Mouse (Mus musculus) heart, embryonic 14.5 days (tissue): ENCODE results near the gene Rnf212. TPM values are rescaled to one million over a fixed set of nuclear protein-coding genes. Genes with fewer than 3 reads are reported as not detected.

Experiments
- ATAC-seq: fragments of 200-750 bp; cut with Nextera tagmentation; 2 replicates; pipeline ENCODE4 v1.8.0; 2017; ENCODE audit warnings: low read depth, moderate TSS enrichment; ENCODE audit not compliant: insufficient number of reproducible peaks, insufficient read depth, low FRiP score
- H3K27ac ChIP-seq, 2 experiments: fragments of 200-500 bp in 1 of 2; fragments of 300-500 bp in 1 of 2; sonication (generic) in 1 of 2; replicated peaks in 1 of 2; 2 replicates each; pipeline ENCODE4 v1.5.1; 2012 to 2014; ENCODE audit warnings: low read depth in 2 of 2, low read length in 2 of 2, control low read depth in 1 of 2, mild to moderate bottlenecking in 1 of 2, mixed read lengths in 1 of 2; ENCODE audit not compliant: control insufficient read depth in 1 of 2, insufficient read depth in 1 of 2
- H3K27me3 ChIP-seq: fragments of 300-500 bp; sonication (generic); 2 replicates; pipeline ENCODE4 v1.6.1; 2014; ENCODE audit warnings: mild to moderate bottlenecking, low read length, control low read depth; ENCODE audit not compliant: control insufficient read depth, insufficient read depth
- H3K36me3 ChIP-seq: fragments of 300-500 bp; sonication (generic); 2 replicates; pipeline ENCODE4 v1.6.1; 2014; ENCODE audit warnings: mild to moderate bottlenecking, control low read depth, low read length, mixed read lengths; ENCODE audit not compliant: control insufficient read depth, insufficient read depth
- H3K4me1 ChIP-seq, 2 experiments: fragments of 200-500 bp in 1 of 2; fragments of 300-500 bp in 1 of 2; sonication (generic) in 1 of 2; 2 replicates each; pipeline ENCODE4 v1.6.1; 2012 to 2014; ENCODE audit warnings: low read length in 2 of 2, control low read depth in 1 of 2, mixed read lengths in 1 of 2; ENCODE audit not compliant: control insufficient read depth in 2 of 2, insufficient read depth in 2 of 2
- H3K4me2 ChIP-seq: fragments of 300-500 bp; sonication (generic); 2 replicates; pipeline ENCODE4 v1.6.1; 2014; ENCODE audit warnings: mild to moderate bottlenecking, low read length
- H3K4me3 ChIP-seq, 2 experiments: fragments of 200-500 bp in 1 of 2; fragments of 300-500 bp in 1 of 2; sonication (generic) in 1 of 2; 2 replicates each; pipeline ENCODE4 v1.5.1; 2012 to 2014; ENCODE audit warnings: low read length in 2 of 2, mild to moderate bottlenecking in 2 of 2, control low read depth in 1 of 2, low read depth in 1 of 2, moderate library complexity in 1 of 2; ENCODE audit not compliant: control insufficient read depth in 1 of 2, insufficient read depth in 1 of 2
- H3K9ac ChIP-seq: fragments of 300-500 bp; sonication (generic); 2 replicates; pipeline ENCODE4 v1.6.1; 2014; ENCODE audit warnings: mild to moderate bottlenecking, low read length
- H3K9me3 ChIP-seq: fragments of 300-500 bp; sonication (generic); 2 replicates; pipeline ENCODE4 v1.6.1; 2016; ENCODE audit warnings: low read length, control low read depth; ENCODE audit not compliant: control insufficient read depth
- WGBS: fragments of 180-500 bp; shearing (Covaris S2); extraction: QIAGEN DNeasy Blood & Tissue Kit; methylation state at CpG from one replicate; pipeline ENCODE4 v1.1.7; 2014; 5-methylcytosine and 5-hydroxymethylcytosine counted together
- polyA plus RNA-seq: library from polyadenylated mRNA; unstranded; fragments of >200 nt; fragmentation: Nextera tagmentation; extraction: Ambion mirVana; gene quantifications from 2 replicates; pipeline ENCODE4 v1.2.1, GENCODE M21; 2014

The Rnf212 gene
- polyA plus RNA-seq, 1 experiment from 2014 or later: not detected

DNA sequence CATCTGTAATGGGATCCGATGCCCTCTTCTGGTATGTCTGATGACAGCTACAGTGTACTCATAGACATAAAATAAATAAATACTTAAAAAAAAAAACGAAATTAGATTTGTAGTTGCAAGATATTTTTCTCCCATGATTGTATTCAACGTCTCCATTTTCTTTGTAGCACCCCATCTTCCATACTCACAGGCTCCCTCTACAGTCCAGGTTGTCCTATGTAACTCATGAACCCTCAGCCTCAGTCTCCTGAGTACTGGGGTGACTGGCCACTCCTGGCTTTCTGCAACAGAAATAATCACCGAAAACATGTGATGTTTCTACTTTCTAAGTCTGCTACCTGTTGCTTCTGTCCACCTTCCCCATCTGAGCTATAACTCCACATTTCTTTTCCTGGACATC is 83.6 kb downstream of the Rnf212 start:
- no peaks in the 10 kb centered on the region for H3K36me3 ChIP-seq
- H3K4me2 ChIP-seq: no peak overlapping the region
- H3K9ac ChIP-seq: no peak overlapping the region
- 68% methylated on average over 4 of the region's 4 CpGs for WGBS
- no peaks in the 10 kb centered on the region for H3K27me3 ChIP-seq
- peaks cover 16 to 27% of the 10 kb centered on the region in 2 experiments for H3K4me1 ChIP-seq
- no peak for ATAC-seq
- no peak overlapping the region for H3K27ac ChIP-seq
- H3K9me3 ChIP-seq: no peaks in the 10 kb centered on the region
- no peak overlapping the region for H3K4me3 ChIP-seq

DNA sequence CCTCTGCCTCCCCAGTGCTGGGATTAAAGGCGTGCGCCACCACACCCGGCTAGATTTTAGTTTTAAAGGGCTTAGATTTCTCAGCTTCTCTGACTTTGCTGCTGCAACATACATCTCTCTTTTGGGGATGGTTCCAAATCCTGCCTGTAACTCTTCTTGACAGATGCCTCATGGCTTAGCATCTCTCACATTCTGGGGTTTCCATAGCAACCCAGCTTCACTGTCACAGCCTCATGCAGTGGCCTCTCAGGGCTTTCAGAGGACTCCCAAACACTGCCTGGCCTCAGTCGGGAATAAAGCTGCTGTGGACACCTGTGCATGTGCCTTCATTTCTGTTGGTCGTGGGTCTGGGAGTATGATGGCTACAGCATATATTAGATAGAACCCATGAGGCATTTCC is 85.7 kb downstream of the Rnf212 start:
- no peak overlapping the region for H3K27ac ChIP-seq
- H3K4me1 ChIP-seq: peaks cover 14 to 18% of the 10 kb centered on the region in 2 experiments
- H3K36me3 ChIP-seq: no peaks in the 10 kb centered on the region
- no peak overlapping the region for H3K4me2 ChIP-seq
- no peak overlapping the region for H3K4me3 ChIP-seq
- 77% methylated on average over 5 of the region's 5 CpGs for WGBS
- no peaks in the 10 kb centered on the region for H3K27me3 ChIP-seq
- ATAC-seq: no peak
- H3K9ac ChIP-seq: no peak overlapping the region
- no peaks in the 10 kb centered on the region for H3K9me3 ChIP-seq

DNA sequence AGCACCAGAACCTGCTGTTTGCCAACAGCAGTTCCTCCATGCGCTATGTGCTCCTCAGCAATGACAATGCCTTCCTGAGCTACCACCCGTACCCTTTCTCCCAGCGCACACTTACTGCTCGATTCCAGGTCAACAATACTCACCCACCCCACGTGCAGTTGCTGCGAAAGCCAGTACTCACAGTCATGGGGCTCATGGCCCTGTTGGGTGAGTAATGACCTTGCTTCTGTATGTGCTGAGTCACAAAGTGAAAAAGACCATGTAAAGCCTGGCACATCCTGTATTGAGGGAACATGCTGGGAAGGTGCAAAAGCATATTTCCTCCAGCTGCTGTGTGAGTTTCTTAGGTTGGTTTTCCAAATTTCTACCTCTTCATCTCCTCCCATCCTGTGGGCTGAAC is 93.9 kb downstream of the Rnf212 start:
- Histone ChIP-seq H3K4me2 (no peak overlapping the region), H3K36me3 (no peaks in the 10 kb centered on the region), H3K27ac (no peak overlapping the region), H3K9me3 (no peaks in the 10 kb centered on the region), H3K4me1 (peaks cover 7 to 17% of the 10 kb centered on the region in 2 experiments; a peak in 3 of 4 replicates), H3K27me3 (no peaks in the 10 kb centered on the region), H3K9ac (no peak overlapping the region), H3K4me3 (no peak overlapping the region)
- ATAC-seq: no peak
- 94% methylated on average over 6 of the region's 6 CpGs for WGBS

DNA sequence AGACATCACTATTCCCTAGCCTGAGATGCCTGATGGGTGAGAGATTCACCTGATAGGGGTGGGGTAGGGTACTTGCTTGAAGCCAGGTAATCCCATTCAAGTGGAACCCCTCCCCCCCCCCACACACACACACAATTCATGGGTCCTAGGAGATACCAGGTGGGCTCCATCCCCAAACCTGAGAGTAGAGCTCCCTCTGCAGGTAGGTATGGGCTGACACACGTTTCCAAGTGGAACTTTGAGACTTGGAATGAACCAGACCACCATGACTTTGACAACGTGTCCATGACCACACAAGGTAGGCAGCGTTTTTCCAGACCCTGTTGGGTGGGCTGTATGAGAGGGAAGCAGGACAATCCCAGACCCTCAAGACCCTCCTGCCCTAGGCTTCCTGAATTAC is 94.9 kb downstream of the Rnf212 start:
- 48% methylated on average over 3 of the region's 3 CpGs for WGBS
- H3K4me3 ChIP-seq: no peak overlapping the region
- no peak overlapping the region for H3K9ac ChIP-seq
- no peaks in the 10 kb centered on the region for H3K9me3 ChIP-seq
- H3K4me1 ChIP-seq: peaks cover 7 to 17% of the 10 kb centered on the region in 2 experiments; a peak in 3 of 4 replicates
- no peak for ATAC-seq
- H3K27me3 ChIP-seq: no peaks in the 10 kb centered on the region
- no peaks in the 10 kb centered on the region for H3K36me3 ChIP-seq
- no peak overlapping the region for H3K4me2 ChIP-seq
- H3K27ac ChIP-seq: no peak overlapping the region

Other genes with a start within 250 kb of the Rnf212 start
- 0.44 and 1.1 TPM in 2 replicates for gene Cplx1, start 225.0 kb downstream of the Rnf212 start, polyA plus RNA-seq
- 25.9 and 26.8 TPM in 2 replicates for gene Gak, start 145.2 kb downstream of the Rnf212 start, polyA plus RNA-seq
- gene Tmem175, start 145.2 kb downstream of the Rnf212 start, polyA plus RNA-seq: 22.1 and 22.2 TPM in 2 replicates
- gene Idua, start 114.7 kb downstream of the Rnf212 start, polyA plus RNA-seq: 14.5 and 14.9 TPM in 2 replicates
- gene Dgkq, start 105.3 kb downstream of the Rnf212 start, polyA plus RNA-seq: 5.6 and 6.6 TPM in 2 replicates
- 0.40 and 0.53 TPM in 2 replicates for gene Slc26a1, start 99.4 kb downstream of the Rnf212 start, polyA plus RNA-seq
- 23.9 and 25.2 TPM in 2 replicates for gene Fgfrl1, start 82.6 kb downstream of the Rnf212 start, polyA plus RNA-seq
- gene Tmed11, start 20.4 kb upstream of the Rnf212 start, polyA plus RNA-seq: not detected in 2 replicates
- not detected in 2 replicates for gene Vmn2r8, start 33.9 kb upstream of the Rnf212 start, polyA plus RNA-seq
- gene Vmn2r9, start 77.6 kb upstream of the Rnf212 start, polyA plus RNA-seq: not detected in 2 replicates
- gene Vmn2r10, start 231.5 kb upstream of the Rnf212 start, polyA plus RNA-seq: not detected in 2 replicates